Comparison of ENCODE assay signal across 18 mouse cellular contexts in the genomic region with DNA sequence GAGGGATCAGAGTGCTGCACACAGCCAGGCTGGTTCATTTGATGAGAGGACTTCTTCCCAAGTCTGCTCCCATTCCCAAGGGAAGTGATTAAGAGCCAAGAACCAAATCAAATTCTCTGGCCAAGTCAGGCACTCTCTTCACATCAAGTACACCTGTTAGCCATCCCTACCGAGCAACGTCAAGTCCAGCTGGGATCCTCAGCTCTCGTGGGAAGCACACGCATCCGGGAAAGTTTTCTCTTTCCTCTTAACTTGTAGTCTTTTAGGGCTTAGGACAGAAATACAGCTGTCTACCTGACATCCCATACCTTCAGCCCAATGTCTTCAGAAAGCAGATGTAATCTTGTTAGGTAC. TPM values are rescaled to one million over a fixed set of nuclear protein-coding genes. Genes with fewer than 3 reads are reported as not detected.
DNase-seq lines count a peak whose midpoint lies in the region; ATAC-seq and TF ChIP-seq lines count a peak whose summit lies in the region.
"Had no signal": no experiment of that assay in that cellular context is flagged by ENCODE, and none has a peak within 500 bp of the region (broad histone marks: within the 10 kb centered on the region; RNA-seq: fewer than 3 reads in every experiment).

No protein-coding gene starts in this region.

- H3K27me3 ChIP-seq in forebrain, embryonic 10.5 days (ENCODE audit: poor library complexity, severe bottlenecking), result peaks cover 41% of the 10 kb centered on the region
- no peaks in the 10 kb centered on the region for H3K27me3 ChIP-seq in forebrain, embryonic 16.5 days (replicated peaks; ENCODE audit: control insufficient read depth, insufficient read depth, low read length)
- H3K27me3 ChIP-seq in kidney, postnatal 0 days (ENCODE audit: insufficient read depth, low read length), result no peaks in the 10 kb centered on the region
- H3K27me3 ChIP-seq in hindbrain, embryonic 15.5 days, result no peaks in the 10 kb centered on the region
- no peaks in the 10 kb centered on the region for H3K27me3 ChIP-seq in myocyte (ENCODE audit: control insufficient read depth, insufficient read depth, insufficient read length)
- H3K27me3 ChIP-seq: CH12.LX had no signal

- H3K9me3 ChIP-seq in forebrain, embryonic 10.5 days, result no peaks in the 10 kb centered on the region; the same call in 1 of the 2 replicates
- H3K9me3 ChIP-seq in forebrain, embryonic 16.5 days (ENCODE audit: control insufficient read depth, low read length), result no peaks in the 10 kb centered on the region
- H3K9me3 ChIP-seq in kidney, postnatal 0 days (replicated peaks; ENCODE audit: low read length), result no peaks in the 10 kb centered on the region
- H3K9me3 ChIP-seq in hindbrain, embryonic 15.5 days, result no peaks in the 10 kb centered on the region
- H3K9me3 ChIP-seq: liver, embryonic 12.5 days; lung, embryonic 15.5 days had no signal

- no peaks in the 10 kb centered on the region for H3K36me3 ChIP-seq in forebrain, embryonic 10.5 days (replicated peaks)
- H3K36me3 ChIP-seq in forebrain, embryonic 16.5 days (ENCODE audit: control insufficient read depth, insufficient read depth), result no peaks in the 10 kb centered on the region
- no peaks in the 10 kb centered on the region for H3K36me3 ChIP-seq in kidney, postnatal 0 days (ENCODE audit: insufficient read depth, low read length)
- H3K36me3 ChIP-seq in hindbrain, embryonic 15.5 days, result no peaks in the 10 kb centered on the region
- no peaks in the 10 kb centered on the region for H3K36me3 ChIP-seq in myocyte (ENCODE audit: control insufficient read depth, insufficient read depth)
- H3K36me3 ChIP-seq: liver, embryonic 12.5 days; lung, embryonic 15.5 days had no signal

- ATAC-seq in forebrain, embryonic 16.5 days, result no peak
- no peak for ATAC-seq in kidney, postnatal 0 days (replicated peaks; ENCODE audit: low FRiP score, low read depth)
- no peak for ATAC-seq in hindbrain, embryonic 15.5 days (ENCODE audit: low FRiP score, low read depth)
- ATAC-seq: liver, embryonic 12.5 days had no signal

- WGBS in forebrain, embryonic 10.5 days, result 32% methylated on average over 5 of the region's 5 CpGs
- WGBS in forebrain, embryonic 16.5 days, result 43% methylated on average over 5 of the region's 5 CpGs
- 33% methylated on average over 5 of the region's 5 CpGs for WGBS in kidney, postnatal 0 days
- 29% methylated on average over 5 of the region's 5 CpGs for WGBS in hindbrain, embryonic 15.5 days

- no peak overlapping the region for H3K4me2 ChIP-seq in forebrain, embryonic 16.5 days (ENCODE audit: low read length)
- H3K4me2 ChIP-seq in kidney, postnatal 0 days (ENCODE audit: low read length), result 0 out of 2 replicates have a peak overlapping the region, but pooled peaks have one; percentile 25
- 0 out of 2 replicates have a peak overlapping the region, but pooled peaks have one; percentile 49 for H3K4me2 ChIP-seq in hindbrain, embryonic 15.5 days
- H3K4me2 ChIP-seq in myocyte (ENCODE audit: low read depth), result peak overlapping the region; percentile 89
- H3K4me2 ChIP-seq: lung, embryonic 15.5 days had no signal

- no peak overlapping the region for H3K9ac ChIP-seq in forebrain, embryonic 16.5 days (replicated peaks; ENCODE audit: low read depth, low read length)
- no peak overlapping the region for H3K9ac ChIP-seq in kidney, postnatal 0 days (ENCODE audit: low read depth, low read length)
- H3K9ac ChIP-seq in hindbrain, embryonic 15.5 days, result no peak overlapping the region
- H3K9ac ChIP-seq: forebrain, postnatal 0 days; liver, embryonic 12.5 days; lung, embryonic 15.5 days had no signal

- no peaks in the 10 kb centered on the region for H3K79me2 ChIP-seq in myocyte (ENCODE audit: control insufficient read depth, insufficient read depth)

- no peak for TF ChIP-seq POLR2A in myocyte (IDR thresholded peaks at IDR 0.05; ENCODE audit: insufficient read length, low read depth)

- no peak overlapping the region for H3ac ChIP-seq in myocyte (ENCODE audit: control insufficient read depth, insufficient read length)

- no peak overlapping the region for H3K27ac ChIP-seq in forebrain, embryonic 10.5 days
- H3K27ac ChIP-seq in forebrain, embryonic 16.5 days (ENCODE audit: low read length), result no peak overlapping the region
- H3K27ac ChIP-seq in kidney, postnatal 0 days, result no peak overlapping the region
- H3K27ac ChIP-seq in hindbrain, embryonic 15.5 days (replicated peaks), result no peak overlapping the region
- H3K27ac ChIP-seq: liver, embryonic 12.5 days; lung, embryonic 15.5 days had no signal

- H3K4me1 ChIP-seq in forebrain, embryonic 10.5 days, result peaks cover 23% of the 10 kb centered on the region
- peaks cover 7% of the 10 kb centered on the region; the same call in 1 of the 2 replicates for H3K4me1 ChIP-seq in forebrain, embryonic 16.5 days (replicated peaks; ENCODE audit: control insufficient read depth, insufficient read depth, low read length)
- H3K4me1 ChIP-seq in kidney, postnatal 0 days (replicated peaks; ENCODE audit: insufficient read depth, low read length), result no peaks in the 10 kb centered on the region
- H3K4me1 ChIP-seq in hindbrain, embryonic 15.5 days (replicated peaks), result peaks cover 15% of the 10 kb centered on the region
- H3K4me1 ChIP-seq: liver, embryonic 12.5 days; lung, embryonic 15.5 days had no signal

- H3K4me3 ChIP-seq in forebrain, embryonic 10.5 days, result peak overlapping the region; percentile 32; the same call in 1 of the 2 replicates
- no peak overlapping the region for H3K4me3 ChIP-seq in forebrain, embryonic 16.5 days (replicated peaks; ENCODE audit: low read length)
- no peak overlapping the region for H3K4me3 ChIP-seq in kidney, postnatal 0 days (replicated peaks; ENCODE audit: low read depth, low read length)
- H3K4me3 ChIP-seq in hindbrain, embryonic 15.5 days, result no peak overlapping the region
- H3K4me3 ChIP-seq in myocyte, result peak overlapping the region; percentile 11
- H3K4me3 ChIP-seq: liver, embryonic 12.5 days; lung, embryonic 15.5 days had no signal

- TF ChIP-seq CTCF in kidney, postnatal 0 days (IDR thresholded peaks at IDR 0.05; ENCODE audit: low read depth), result no peak

- DNase-seq in forebrain, embryonic 10.5 days (ENCODE audit: extremely low spot score, low spot score), result no peak
- DNase-seq in kidney, postnatal 0 days (ENCODE audit: low spot score), result no peak
- no peak for DNase-seq in kidney, adult 18-20 months
- no peak for DNase-seq in thymus, postnatal 0 days (ENCODE audit: low spot score)
- no peak for DNase-seq in urinary bladder, postnatal 10 days (ENCODE audit: low spot score)
- DNase-seq: forebrain, postnatal 0 days; layer of hippocampus, postnatal 36 days had no signal

TF ChIP-seq in myocyte, 11 proteins besides CTCF, POLR2A, EP300 and RAD21:
- TF ChIP-seq MYOG (IDR thresholded peaks at IDR 0.05; ENCODE audit: control insufficient read depth in 1 of 3, insufficient read depth in 1 of 3, insufficient read length in 2 of 3, low read depth in 2 of 3) (no peak), MYOD1 (IDR thresholded peaks at IDR 0.05; ENCODE audit: control insufficient read depth in 1 of 3, insufficient read length in 2 of 3, low read depth in 2 of 3) (peak in 2 of 3 experiments; percentile 36 to 60), SRF (IDR thresholded peaks at IDR 0.05; ENCODE audit: control insufficient read depth, insufficient read length, low read depth) (no peak), USF1 (IDR thresholded peaks at IDR 0.05; ENCODE audit: low read depth) (no peak), REST (IDR thresholded peaks at IDR 0.05; ENCODE audit: insufficient read depth, insufficient read length) (no peak)

RNA-seq across cellular contexts. Expression of a gene that starts 38.1 kb away (rescaled TPM):
- polyA plus RNA-seq in forebrain, embryonic 10.5 days (2016; fragmentation: Nextera tagmentation; extraction: Ambion mirVana), result 0.09 and 0.20 TPM in 2 replicates
- 0.16 and 0.17 TPM in 2 replicates for polyA plus RNA-seq in forebrain, embryonic 16.5 days (2015; fragmentation: Nextera tagmentation; extraction: Ambion mirVana)
- 0.26 and 0.46 TPM in 2 replicates for polyA plus RNA-seq in kidney, postnatal 0 days (2015; fragmentation: Nextera tagmentation; extraction: Ambion mirVana)
- polyA plus RNA-seq in hindbrain, embryonic 15.5 days (2015; fragmentation: Nextera tagmentation; extraction: Ambion mirVana), result not detected in 2 replicates
- polyA plus RNA-seq in myocyte (2012; fragmentation: generic; extraction: Trizol), result 0.22 TPM
- 0.24 and 0.42 TPM in 2 replicates for polyA plus RNA-seq in thymus, postnatal 0 days (2015; fragmentation: Nextera tagmentation; extraction: Ambion mirVana)
- polyA plus RNA-seq: testis, adult 2 months had no signal

RNA-seq across cellular contexts. Expression of a gene that starts 53.9 kb away (rescaled TPM):
- 5.6 and 5.8 TPM in 2 replicates for polyA plus RNA-seq in forebrain, embryonic 10.5 days (2016; fragmentation: Nextera tagmentation; extraction: Ambion mirVana)
- polyA plus RNA-seq in forebrain, embryonic 16.5 days (2015; fragmentation: Nextera tagmentation; extraction: Ambion mirVana), result 5.1 and 6.8 TPM in 2 replicates
- polyA plus RNA-seq in kidney, postnatal 0 days (2015; fragmentation: Nextera tagmentation; extraction: Ambion mirVana), result 48.5 and 51.2 TPM in 2 replicates
- polyA plus RNA-seq in hindbrain, embryonic 15.5 days (2015; fragmentation: Nextera tagmentation; extraction: Ambion mirVana), result 8.7 and 9.7 TPM in 2 replicates
- polyA plus RNA-seq in myocyte (2012; fragmentation: generic; extraction: Trizol), result 15.3 TPM
- polyA plus RNA-seq in thymus, postnatal 0 days (2015; fragmentation: Nextera tagmentation; extraction: Ambion mirVana), result 2.4 and 2.9 TPM in 2 replicates

RNA-seq across cellular contexts. Expression of a gene that starts 55.2 kb away (rescaled TPM):
- not detected in 2 replicates for polyA plus RNA-seq in forebrain, embryonic 10.5 days (2016; fragmentation: Nextera tagmentation; extraction: Ambion mirVana)
- polyA plus RNA-seq in forebrain, embryonic 16.5 days (2015; fragmentation: Nextera tagmentation; extraction: Ambion mirVana), result not detected in 2 replicates
- not detected in 2 replicates for polyA plus RNA-seq in kidney, postnatal 0 days (2015; fragmentation: Nextera tagmentation; extraction: Ambion mirVana)
- polyA plus RNA-seq in hindbrain, embryonic 15.5 days (2015; fragmentation: Nextera tagmentation; extraction: Ambion mirVana), result not detected in 2 replicates
- not detected for polyA plus RNA-seq in myocyte (2012; fragmentation: generic; extraction: Trizol)
- polyA plus RNA-seq in thymus, postnatal 0 days (2015; fragmentation: Nextera tagmentation; extraction: Ambion mirVana), result not detected in 2 replicates
- polyA plus RNA-seq: forebrain, postnatal 0 days; heart, postnatal 0 days; intestine, embryonic 14.5 days; kidney, embryonic 14.5 days; large intestine, adult 2 months; liver, embryonic 12.5 days; lung, embryonic 15.5 days; testis, adult 2 months had no signal

Comparison
In these comparisons a context has a peak if more than half of its experiments do, and no peak if none do; other contexts are left out.
1. H3K4me3 ChIP-seq: peak in forebrain, embryonic 10.5 days (single experiment) and myocyte (single experiment); none in forebrain, embryonic 16.5 days (single experiment), kidney, postnatal 0 days (single experiment) and hindbrain, embryonic 15.5 days (single experiment).